Mouse (Mus musculus) spleen, postnatal 4 days (tissue): ENCODE measurements around the gene Ren1.

Experiments
- DNase-seq, 2 experiments: peaks; one replicate each; pipeline ENCODE4 v3.0.0; 2022; ENCODE audit warnings: low spot score in 2 of 2

Ren1 gene

GRCm38 (mm10) chr1:133344357-133344756 lies 6.0 kb upstream of the Ren1 start:
- DNase-seq: no peak

GRCm38 (mm10) chr1:133346531-133346930 lies 3.8 kb upstream of the Ren1 start:
- no peak for DNase-seq

GRCm38 (mm10) chr1:133347226-133347625 lies 3.1 kb upstream of the Ren1 start:
- no peak for DNase-seq

- no peak for DNase-seq
These were observed 2.4 kb upstream of the Ren1 start for GRCm38 (mm10) chr1:133347693-133348520.

DNA sequence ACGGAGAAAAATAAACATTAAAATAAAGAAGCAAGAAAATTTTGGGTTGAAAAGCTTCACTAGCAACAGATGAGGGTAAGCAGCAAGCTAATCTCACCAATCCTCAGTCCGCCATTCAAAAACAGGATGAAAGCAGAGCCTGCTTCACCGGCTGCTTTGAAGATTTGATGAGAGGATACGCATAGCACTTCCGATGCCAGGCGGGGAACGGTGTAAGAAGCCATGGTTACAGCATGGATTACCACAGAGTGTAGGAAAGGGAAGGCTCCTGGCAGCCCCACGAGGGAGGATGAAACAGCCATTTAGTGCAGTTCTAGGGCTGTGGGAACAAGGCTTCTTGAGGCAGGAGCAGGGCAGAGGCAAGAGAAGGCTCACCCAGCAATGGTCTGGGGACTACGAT lies 1.5 kb downstream of the Ren1 start:
- no peak for DNase-seq

- DNase-seq: peak; percentile 75 to 89
These were observed 3.1 kb downstream of the Ren1 start for GRCm38 (mm10) chr1:133353371-133353809.

GRCm38 (mm10) chr1:133355469-133355868 lies 5.2 kb downstream of the Ren1 start:
- DNase-seq: no peak

- no peak for DNase-seq
These were observed 5.6 kb downstream of the Ren1 start for GRCm38 (mm10) chr1:133355912-133356311.

GRCm38 (mm10) chr1:133356330-133356729 lies 6.0 kb downstream of the Ren1 start:
- DNase-seq: peak in 1 of 2 experiments; percentile 44

DNA sequence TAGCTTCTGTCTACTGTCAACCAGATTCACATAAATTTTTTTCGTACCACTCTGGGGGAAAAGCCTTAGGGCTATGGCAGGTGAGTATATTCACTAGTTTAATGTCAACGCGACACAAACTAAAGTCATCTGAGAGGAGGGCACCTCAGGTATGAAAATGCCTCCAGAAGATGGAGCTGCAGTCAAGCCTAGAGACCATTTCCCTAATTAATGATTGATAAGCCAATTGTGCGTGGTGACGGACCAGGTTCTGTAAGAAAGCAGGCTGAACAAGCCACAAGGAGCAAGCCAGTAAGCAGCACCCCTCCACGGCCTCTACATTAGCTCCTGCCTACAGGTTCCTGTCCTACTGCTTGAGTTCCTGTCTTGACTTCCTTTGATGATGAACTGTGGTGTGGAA lies 10.7 kb downstream of the Ren1 start:
- no peak for DNase-seq

GRCm38 (mm10) chr1:133362103-133362502 lies 11.8 kb downstream of the Ren1 start:
- DNase-seq: no peak

- peak; percentile 50 to 77 for DNase-seq
These were observed 13.1 kb downstream of the Ren1 start, which contains the start of gene Etnk2 for GRCm38 (mm10) chr1:133363276-133364021. TSS of gene Etnk2 (plus strand) at chr1:133363572.

GRCm38 (mm10) chr1:133364022-133364630 lies 13.8 kb downstream of the Ren1 start:
- DNase-seq: no peak

DNA sequence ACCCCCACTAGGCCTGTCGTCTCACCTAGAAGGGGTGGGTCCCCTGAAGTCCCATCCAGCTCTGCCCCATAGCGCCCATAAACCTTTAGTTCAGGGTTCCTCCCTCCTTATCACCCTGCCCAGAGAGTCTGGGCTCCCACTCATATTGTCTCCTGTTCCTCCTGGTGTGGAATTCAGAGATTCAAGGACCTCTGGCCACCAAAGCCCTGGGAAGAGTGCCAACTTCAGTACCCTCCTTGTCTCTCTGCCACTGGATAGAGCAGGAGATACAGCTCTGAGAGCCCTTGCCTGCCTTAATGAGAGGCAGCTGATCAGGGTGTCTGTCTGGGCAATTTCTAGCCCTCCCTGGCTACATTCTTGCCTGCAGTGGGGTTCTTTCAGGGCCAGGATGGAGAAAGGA lies 14.6 kb downstream of the Ren1 start:
- DNase-seq: no peak

GRCm38 (mm10) chr1:133366951-133367605 lies 16.8 kb downstream of the Ren1 start:
- no peak for DNase-seq

- DNase-seq: no peak
These were observed 17.5 kb downstream of the Ren1 start for GRCm38 (mm10) chr1:133367606-133368488.

DNA sequence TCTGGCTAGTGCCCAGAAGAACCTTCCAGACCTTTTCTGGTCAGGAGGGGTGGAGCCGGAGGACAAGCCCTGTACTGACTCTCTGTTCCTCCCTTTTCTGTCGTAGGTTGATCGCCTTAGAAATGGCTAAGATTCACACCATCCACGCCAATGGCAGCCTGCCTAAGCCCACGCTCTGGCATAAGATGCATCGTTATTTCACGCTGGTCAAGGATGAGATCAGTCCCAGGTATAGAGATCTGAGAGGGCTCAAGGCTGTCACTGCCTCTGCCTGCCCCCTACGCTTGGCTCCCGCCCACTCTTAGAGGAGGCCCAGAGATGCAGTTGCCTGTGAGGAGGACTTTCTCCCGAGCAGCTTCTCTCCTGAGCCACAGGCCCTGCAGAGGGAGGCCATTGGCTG lies 18.3 kb downstream of the Ren1 start:
- no peak for DNase-seq

GRCm38 (mm10) chr1:133370352-133370751 lies 20.0 kb downstream of the Ren1 start:
- DNase-seq: no peak

DNA sequence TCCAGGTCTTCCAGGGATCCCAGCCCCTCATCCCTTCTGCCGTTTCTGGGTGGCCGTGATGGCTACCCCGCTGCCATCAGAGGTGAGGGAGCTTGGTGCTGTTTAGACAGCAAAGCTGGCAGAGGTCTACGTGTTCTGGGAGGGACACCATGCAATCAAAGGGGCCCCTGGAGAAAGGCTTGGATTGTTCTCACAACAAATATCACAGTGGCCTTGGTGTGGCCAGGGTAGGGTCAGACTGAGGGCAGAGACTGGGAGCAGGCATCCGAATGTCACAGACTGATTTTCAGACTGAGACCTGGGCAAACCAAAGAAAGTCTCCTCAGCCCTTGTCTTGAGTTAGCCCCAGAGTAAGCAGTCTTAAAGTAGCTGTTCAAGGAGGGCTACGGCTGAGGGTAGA lies 21.1 kb downstream of the Ren1 start:
- no peak for DNase-seq

DNA sequence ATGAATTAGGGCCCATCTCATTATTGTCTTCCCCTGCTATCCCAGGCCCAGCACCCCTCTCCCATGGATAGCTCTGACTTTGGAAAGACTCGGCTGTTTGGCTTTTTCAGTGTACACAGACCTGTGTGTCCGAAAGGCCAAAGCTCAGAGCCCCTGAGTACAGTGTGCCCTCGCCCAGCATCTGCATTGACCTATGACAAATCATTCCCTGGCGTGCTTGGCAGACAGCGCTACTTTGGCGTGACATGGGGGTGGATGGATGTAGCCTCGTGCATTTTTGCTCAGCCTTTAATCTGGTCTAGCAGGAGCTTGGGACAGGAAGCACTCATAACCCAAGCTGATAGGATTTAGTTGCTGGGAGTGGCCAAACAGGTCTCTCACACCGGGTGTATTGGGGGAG lies 21.8 kb downstream of the Ren1 start:
- DNase-seq: no peak
